Mouse (Mus musculus) brain, embryonic 14.5 days (tissue): ENCODE measurements around the gene H2afy.

Source experiments
- CTCF ChIP-seq: fragments of 200-500 bp; IDR thresholded peaks from 2 replicates; pipeline ENCODE4 v1.5.1; 2012; ENCODE audit warnings: inconsistent platforms, mild to moderate bottlenecking, moderate library complexity, borderline replicate concordance; ENCODE audit not compliant: insufficient read depth, insufficient read length; ENCODE audit errors: extremely low read depth
- POLR2A ChIP-seq: fragments of 200-500 bp; IDR thresholded peaks from 2 replicates; pipeline ENCODE4 v1.6.1; 2012; ENCODE audit warnings: mild to moderate bottlenecking, inconsistent platforms, borderline replicate concordance; ENCODE audit not compliant: poor library complexity, insufficient read depth, insufficient read length, severe bottlenecking; ENCODE audit errors: extremely low read depth

GRCm38 (mm10) chr13:56079616-56080015 is 56.5 kb downstream of the H2afy start:
- TF ChIP-seq POLR2A (no peak), CTCF (no peak)
